20 mouse cellular contexts compared by ENCODE assay signal in genomic region chr7:114738166-114738565, GRCm38 (mm10). TPM values are rescaled to one million over a fixed set of nuclear protein-coding genes. Genes with fewer than 3 reads are reported as not detected.
"Had no signal": no experiment of that assay in that cellular context is flagged by ENCODE, and none has a peak within 500 bp of the region (broad histone marks: within the 10 kb centered on the region; RNA-seq: fewer than 3 reads in every experiment).

No protein-coding gene starts in this region.

- H3K9me3 ChIP-seq: liver, embryonic 13.5 days; megakaryocyte, embryonic 14.5 days; midbrain, embryonic 10.5 days; midbrain, embryonic 13.5 days; neural tube, embryonic 12.5 days; neural tube, embryonic 15.5 days had no signal

- ATAC-seq: lung, postnatal 0 days; midbrain, embryonic 13.5 days had no signal

- H3K4me3 ChIP-seq: liver, embryonic 13.5 days; megakaryocyte, embryonic 14.5 days; midbrain, embryonic 10.5 days; midbrain, embryonic 13.5 days; neural tube, embryonic 12.5 days; neural tube, embryonic 15.5 days had no signal

- H3K9ac ChIP-seq: liver, embryonic 13.5 days; lung, embryonic 14.5 days; midbrain, embryonic 13.5 days; neural tube, embryonic 12.5 days; neural tube, embryonic 15.5 days had no signal

- H3K27ac ChIP-seq: liver, embryonic 13.5 days; midbrain, embryonic 10.5 days; midbrain, embryonic 13.5 days; neural tube, embryonic 12.5 days; neural tube, embryonic 15.5 days; stomach, postnatal 0 days had no signal

- DNase-seq: kidney, adult 18-20 months; kidney, adult 9 months; kidney, postnatal 14 days; kidney, postnatal 4 days; liver, embryonic 13.5 days; lung, embryonic 14.5 days; right cerebral cortex, adult 18-20 months; right cerebral cortex, postnatal 14 days; right cerebral cortex, postnatal 4 days; thymus, postnatal 36 days had no signal

- H3K4me1 ChIP-seq: liver, embryonic 13.5 days; megakaryocyte, embryonic 14.5 days; midbrain, embryonic 13.5 days; neural tube, embryonic 12.5 days; neural tube, embryonic 15.5 days had no signal

- H3K4me2 ChIP-seq: liver, embryonic 13.5 days; lung, embryonic 14.5 days; midbrain, embryonic 13.5 days; neural tube, embryonic 12.5 days; neural tube, embryonic 15.5 days had no signal

- H3K36me3 ChIP-seq: liver, embryonic 13.5 days; midbrain, embryonic 10.5 days; midbrain, embryonic 13.5 days; neural tube, embryonic 12.5 days; neural tube, embryonic 15.5 days had no signal

- H3K27me3 ChIP-seq: liver, embryonic 13.5 days; midbrain, embryonic 13.5 days; neural tube, embryonic 12.5 days; neural tube, embryonic 15.5 days had no signal

RNA-seq across cellular contexts. Expression of gene Calcb, which starts 19.7 kb away (rescaled TPM):
- polyA plus RNA-seq: limb, embryonic 11.5 days; liver, adult 2 months; liver, embryonic 13.5 days; liver, embryonic 16.5 days; midbrain, embryonic 10.5 days had no signal
